Mouse (Mus musculus) urinary bladder, postnatal 4 days (tissue): ENCODE results near the gene 4430402I18Rik.

Experiments
- DNase-seq, 2 experiments: peaks; one replicate each; pipeline ENCODE4 v3.0.0; 2021 to 2022; ENCODE audit warnings: low spot score in 2 of 2

The 4430402I18Rik gene

GRCm38 (mm10) chr19:28900771-28901170 lies 66.8 kb downstream of the 4430402I18Rik start:
- DNase-seq, result no peak

GRCm38 (mm10) chr19:28897497-28897896 lies 70.1 kb downstream of the 4430402I18Rik start:
- no peak for DNase-seq

- DNase-seq, result no peak
Observed at GRCm38 (mm10) chr19:28896639-28897038, 71.0 kb downstream of the 4430402I18Rik start.

GRCm38 (mm10) chr19:28891864-28892263 lies 75.7 kb downstream of the 4430402I18Rik start:
- no peak for DNase-seq

GRCm38 (mm10) chr19:28891238-28891637 lies 76.4 kb downstream of the 4430402I18Rik start:
- DNase-seq, result no peak

GRCm38 (mm10) chr19:28889251-28889650 lies 78.3 kb downstream of the 4430402I18Rik start:
- DNase-seq, result no peak

- no peak for DNase-seq
Observed at GRCm38 (mm10) chr19:28888496-28888895, 79.1 kb downstream of the 4430402I18Rik start.

- no peak for DNase-seq
Observed at GRCm38 (mm10) chr19:28883126-28883525, 84.5 kb downstream of the 4430402I18Rik start.

GRCm38 (mm10) chr19:28879476-28879875 lies 88.1 kb downstream of the 4430402I18Rik start:
- no peak for DNase-seq

GRCm38 (mm10) chr19:28870351-28870750 lies 97.2 kb downstream of the 4430402I18Rik start:
- no peak for DNase-seq

GRCm38 (mm10) chr19:28869251-28869855 lies 98.2 kb downstream of the 4430402I18Rik start:
- DNase-seq, result no peak

- DNase-seq, result no peak
Observed at GRCm38 (mm10) chr19:28865501-28865900, 102.1 kb downstream of the 4430402I18Rik start.

- no peak for DNase-seq
Observed at GRCm38 (mm10) chr19:28864981-28865380, 102.6 kb downstream of the 4430402I18Rik start.

- no peak for DNase-seq
Observed at GRCm38 (mm10) chr19:28863626-28864025, 104.0 kb downstream of the 4430402I18Rik start.

- DNase-seq, result no peak
Observed at GRCm38 (mm10) chr19:28860246-28860645, 107.4 kb downstream of the 4430402I18Rik start.

GRCm38 (mm10) chr19:28854831-28855230 lies 112.8 kb downstream of the 4430402I18Rik start:
- DNase-seq, result no peak

GRCm38 (mm10) chr19:28852001-28852400 lies 115.6 kb downstream of the 4430402I18Rik start:
- DNase-seq, result no peak

GRCm38 (mm10) chr19:28850510-28850909 lies 117.1 kb downstream of the 4430402I18Rik start:
- DNase-seq, result no peak

GRCm38 (mm10) chr19:28844946-28845710 lies 122.5 kb downstream of the 4430402I18Rik start:
- DNase-seq, result no peak
